Mouse (Mus musculus): Measurements from ENCODE around the gene Gm39115. TPM values are rescaled to one million over a fixed set of nuclear protein-coding genes. Genes with fewer than 3 reads are reported as not detected.

Gm39115 gene
- polyA plus RNA-seq, 1 experiment, result not detected

GRCm38 (mm10) chr7:142089648-142090447 is 46.0 kb downstream of the Gm39115 start:
- Histone ChIP-seq H3K27ac (ENCODE audit: insufficient read depth, low read depth, low read length) (no peak overlapping the region), H3K4me3 (ENCODE audit: low read depth, low read length) (no peak overlapping the region), H3K36me3 (ENCODE audit: control insufficient read depth, insufficient read depth, low read length) (peaks cover 8% of the 10 kb centered on the region), H3K27me3 (ENCODE audit: control insufficient read depth, insufficient read depth, low read length) (no peaks in the 10 kb centered on the region), H3K4me1 (ENCODE audit: control insufficient read depth, insufficient read depth, insufficient read length, low read length) (peaks cover 9% of the 10 kb centered on the region)
- 72% methylated on average over 17 of the region's 17 CpGs for WGBS
- no peak for TF ChIP-seq CTCF (IDR thresholded peaks at IDR 0.05; ENCODE audit: extremely low read depth, insufficient read length, insufficient replicate concordance, low read depth, low read length)
- no peak for TF ChIP-seq POLR2A (IDR thresholded peaks at IDR 0.05; ENCODE audit: low read depth, low read length)

GRCm38 (mm10) chr7:142088886-142089285 is 46.9 kb downstream of the Gm39115 start:
- H3K27ac ChIP-seq (ENCODE audit: insufficient read depth, low read depth, low read length), result no peak overlapping the region
- TF ChIP-seq CTCF (IDR thresholded peaks at IDR 0.05; ENCODE audit: extremely low read depth, insufficient read length, insufficient replicate concordance, low read depth, low read length) (no peak), POLR2A (IDR thresholded peaks at IDR 0.05; ENCODE audit: low read depth, low read length) (no peak)
- H3K27me3 ChIP-seq (ENCODE audit: control insufficient read depth, insufficient read depth, low read length), result no peaks in the 10 kb centered on the region
- peaks cover 13% of the 10 kb centered on the region for H3K4me1 ChIP-seq (ENCODE audit: control insufficient read depth, insufficient read depth, insufficient read length, low read length)
- 58% methylated on average over 5 of the region's 5 CpGs for WGBS
- H3K4me3 ChIP-seq (ENCODE audit: low read depth, low read length), result no peak overlapping the region
- H3K36me3 ChIP-seq (ENCODE audit: control insufficient read depth, insufficient read depth, low read length), result peaks cover 11% of the 10 kb centered on the region

GRCm38 (mm10) chr7:142087069-142087652 is 48.7 kb downstream of the Gm39115 start:
- no peak overlapping the region for H3K4me3 ChIP-seq (ENCODE audit: low read depth, low read length)
- whole genome bisulfite sequencing, result 97% methylated on average over 1 of the region's 1 CpGs
- TF ChIP-seq POLR2A (IDR thresholded peaks at IDR 0.05; ENCODE audit: low read depth, low read length) (no peak), CTCF (IDR thresholded peaks at IDR 0.05; ENCODE audit: extremely low read depth, insufficient read length, insufficient replicate concordance, low read depth, low read length) (no peak)
- H3K27ac ChIP-seq (ENCODE audit: insufficient read depth, low read depth, low read length), result no peak overlapping the region
- H3K27me3 ChIP-seq (ENCODE audit: control insufficient read depth, insufficient read depth, low read length), result no peaks in the 10 kb centered on the region
- H3K4me1 ChIP-seq (ENCODE audit: control insufficient read depth, insufficient read depth, insufficient read length, low read length), result peaks cover 13% of the 10 kb centered on the region
- peaks cover 26% of the 10 kb centered on the region for H3K36me3 ChIP-seq (ENCODE audit: control insufficient read depth, insufficient read depth, low read length)

- Histone ChIP-seq H3K4me3 (ENCODE audit: low read depth, low read length) (no peak overlapping the region), H3K27ac (ENCODE audit: insufficient read depth, low read depth, low read length) (no peak overlapping the region), H3K27me3 (ENCODE audit: control insufficient read depth, insufficient read depth, low read length) (no peaks in the 10 kb centered on the region), H3K4me1 (ENCODE audit: control insufficient read depth, insufficient read depth, insufficient read length, low read length) (peaks cover 13% of the 10 kb centered on the region), H3K36me3 (ENCODE audit: control insufficient read depth, insufficient read depth, low read length) (peaks cover 33% of the 10 kb centered on the region)
- 67% methylated on average over 4 of the region's 4 CpGs for WGBS
- TF ChIP-seq CTCF (IDR thresholded peaks at IDR 0.05; ENCODE audit: extremely low read depth, insufficient read length, insufficient replicate concordance, low read depth, low read length), result no peak
- TF ChIP-seq POLR2A (IDR thresholded peaks at IDR 0.05; ENCODE audit: low read depth, low read length), result no peak
Measured at GRCm38 (mm10) chr7:142086159-142086905, 49.5 kb downstream of the Gm39115 start.

Other genes starting within 250 kb of the Gm39115 start
- 47.4 and 142 TPM in 2 replicates for gene Tollip, start 217.5 kb downstream of the Gm39115 start, polyA plus RNA-seq (2012; rRNA removed)
- 0.51 and 5.3 TPM in 2 replicates for gene Brsk2, start 186.3 kb downstream of the Gm39115 start, polyA plus RNA-seq (2012; rRNA removed)
- gene Mob2, start 75.0 kb downstream of the Gm39115 start, polyA plus RNA-seq (2012; rRNA removed), result 26.1 and 31.8 TPM in 2 replicates
- 8.9 and 13.4 TPM in 2 replicates for gene Dusp8, start 40.2 kb downstream of the Gm39115 start, polyA plus RNA-seq (2012; rRNA removed)
- gene Gm45618, start 15.3 kb downstream of the Gm39115 start, polyA plus RNA-seq (2012; rRNA removed), result not detected in 2 replicates
- gene Gm45337, start 8.6 kb upstream of the Gm39115 start, polyA plus RNA-seq (2012; rRNA removed), result not detected in 2 replicates
- not detected in 2 replicates for gene Gm29735, start 21.1 kb upstream of the Gm39115 start, polyA plus RNA-seq (2012; rRNA removed)
- not detected in 2 replicates for gene Gm4553, start 29.7 kb upstream of the Gm39115 start, polyA plus RNA-seq (2012; rRNA removed)
- not detected in 2 replicates for gene Krtap5-2, start 40.0 kb upstream of the Gm39115 start, polyA plus RNA-seq (2012; rRNA removed)
- gene Gm10153, start 54.4 kb upstream of the Gm39115 start, polyA plus RNA-seq (2012; rRNA removed), result not detected in 2 replicates
- gene Krtap5-3, start 65.3 kb upstream of the Gm39115 start, polyA plus RNA-seq (2012; rRNA removed), result 0.91 TPM in 1 of 2 replicates, not detected in the other
- 0.20 TPM in 1 of 2 replicates, not detected in the other for gene Gm7579, start 75.8 kb upstream of the Gm39115 start, polyA plus RNA-seq (2012; rRNA removed)
- gene Krtap5-5, start 93.9 kb upstream of the Gm39115 start, polyA plus RNA-seq (2012; rRNA removed), result 0.65 TPM in 1 of 2 replicates, not detected in the other
- not detected in 2 replicates for gene Gm40460, start 105.0 kb upstream of the Gm39115 start, polyA plus RNA-seq (2012; rRNA removed)
- gene Gm2431, start 122.3 kb upstream of the Gm39115 start, polyA plus RNA-seq (2012; rRNA removed), result not detected in 2 replicates
- gene Gm4559, start 138.3 kb upstream of the Gm39115 start, polyA plus RNA-seq (2012; rRNA removed), result not detected in 2 replicates
- gene Krtap5-1, start 161.1 kb upstream of the Gm39115 start, polyA plus RNA-seq (2012; rRNA removed), result not detected in 2 replicates
- gene Krtap5-4, start 167.5 kb upstream of the Gm39115 start, polyA plus RNA-seq (2012; rRNA removed), result not detected in 2 replicates
- gene Ifitm10, start 237.7 kb upstream of the Gm39115 start, polyA plus RNA-seq (2012; rRNA removed), result 1.5 and 3.2 TPM in 2 replicates
- gene Gm49369, start 246.6 kb upstream of the Gm39115 start, polyA plus RNA-seq (2012; rRNA removed), result 0.42 TPM in 1 of 2 replicates, not detected in the other

Measured in small intestine, adult 2 months (tissue).